Mouse (Mus musculus): ENCODE data around the gene Ears2.

DNA sequence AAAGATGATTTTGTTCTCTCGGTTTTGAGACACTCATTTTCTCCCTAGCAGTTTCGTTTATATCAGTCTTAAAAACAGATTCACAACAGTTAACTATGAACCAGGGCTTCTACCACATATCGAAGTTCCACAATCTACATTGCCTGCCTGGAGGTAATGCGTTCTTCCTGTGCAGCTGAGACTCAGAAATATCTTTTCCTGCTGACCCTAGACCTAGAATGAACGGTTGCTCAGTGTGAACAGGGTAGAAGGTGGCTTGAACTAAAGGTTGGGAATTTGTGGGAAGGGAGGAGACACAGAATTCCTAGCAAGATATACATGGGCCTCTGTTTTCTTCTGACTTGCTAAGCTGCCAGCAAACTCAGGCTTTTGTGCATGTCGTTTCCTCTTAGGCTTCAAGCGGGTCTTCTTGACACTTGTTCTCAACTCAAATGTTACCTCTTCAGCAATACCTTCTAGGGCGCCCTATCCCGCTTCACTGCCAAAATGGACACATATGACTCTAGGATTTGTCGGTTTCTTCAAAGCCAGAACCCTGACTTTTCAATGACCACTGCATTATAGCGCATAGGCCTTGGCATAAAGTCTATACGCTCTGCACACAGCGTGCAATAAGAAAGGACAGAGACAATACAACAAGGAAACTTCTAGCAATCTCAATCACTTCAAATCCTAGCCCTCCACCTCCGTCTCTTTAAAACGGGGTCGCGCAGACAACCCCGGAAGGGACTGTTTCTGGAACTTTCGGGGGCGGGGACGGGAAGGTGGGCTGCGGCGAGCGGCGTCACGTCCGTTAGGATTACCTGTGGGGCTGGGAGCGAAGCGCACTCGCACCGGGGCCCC is 740 bp downstream of the Ears2 start:
- TF ChIP-seq ZC3H11A (IDR thresholded peaks at IDR 0.05; ENCODE audit: borderline replicate concordance, low read depth, low read length): no peak
- no peak for TF ChIP-seq HCFC1 (IDR thresholded peaks at IDR 0.05; ENCODE audit: borderline replicate concordance, insufficient read depth, low read length)
- TF ChIP-seq ZNF384 (IDR thresholded peaks at IDR 0.05; ENCODE audit: low read depth, low read length): no peak
- TF ChIP-seq MAFK (IDR thresholded peaks at IDR 0.05; ENCODE audit: insufficient read depth, low read depth, low read length): no peak
- no peak for TF ChIP-seq CHD2 (IDR thresholded peaks at IDR 0.05; ENCODE audit: low read depth, low read length)
